Mouse (Mus musculus): ENCODE measurements at regions not wholly inside any gene's neighbourhood (a gene's known extent, or its start where the extent isn't known, plus 50 kb on each side); places are given as distances from the start of the nearest gene placed in this dataset.

GRCm38 (mm10) chr7:40052255-40052654 lies 534.7 kb downstream of the Zfp619 start:
- no peak for DNase-seq

- no peak for DNase-seq
Measured at GRCm38 (mm10) chr7:40058836-40059235, 541.3 kb downstream of the Zfp619 start.

GRCm38 (mm10) chr7:40064631-40065030 lies 547.1 kb downstream of the Zfp619 start:
- DNase-seq, result no peak

- no peak for DNase-seq
Measured at GRCm38 (mm10) chr7:40065526-40065925, 548.0 kb downstream of the Zfp619 start.

- no peak for DNase-seq
Measured at GRCm38 (mm10) chr7:40067378-40067777, 549.8 kb downstream of the Zfp619 start.

GRCm38 (mm10) chr7:40071313-40071712 lies 553.7 kb downstream of the Zfp619 start:
- DNase-seq, result no peak

GRCm38 (mm10) chr7:40072478-40072877 lies 554.9 kb downstream of the Zfp619 start:
- no peak for DNase-seq

- peak; percentile 8 for DNase-seq
Measured at GRCm38 (mm10) chr7:40086236-40086635, 568.7 kb downstream of the Zfp619 start.

- DNase-seq, result no peak
Measured at GRCm38 (mm10) chr7:40097094-40097493, 579.5 kb downstream of the Zfp619 start.

GRCm38 (mm10) chr7:40103057-40103945 lies 585.7 kb downstream of the Zfp619 start:
- no peak for DNase-seq

- DNase-seq, result peak; percentile 10
Measured at GRCm38 (mm10) chr7:40142906-40143305, 625.3 kb downstream of the Zfp619 start.

- DNase-seq, result no peak
Measured at GRCm38 (mm10) chr7:40144431-40144830, 626.9 kb downstream of the Zfp619 start.

- DNase-seq, result no peak
Measured at GRCm38 (mm10) chr7:40177570-40177969, 660.0 kb downstream of the Zfp619 start.

- DNase-seq, result no peak
Measured at GRCm38 (mm10) chr7:40195366-40195765, 677.8 kb downstream of the Zfp619 start.

- DNase-seq, result peak; percentile 18
Measured at GRCm38 (mm10) chr7:40202615-40203014, 685.0 kb downstream of the Zfp619 start.

GRCm38 (mm10) chr7:40211956-40212355 lies 686.2 kb upstream of the Vstm2b start:
- DNase-seq, result no peak

- no peak for DNase-seq
Measured at GRCm38 (mm10) chr7:40212576-40212975, 685.6 kb upstream of the Vstm2b start.

GRCm38 (mm10) chr7:40213646-40214045 lies 684.5 kb upstream of the Vstm2b start:
- DNase-seq, result no peak

GRCm38 (mm10) chr7:40214395-40214794 lies 683.7 kb upstream of the Vstm2b start:
- no peak for DNase-seq

- DNase-seq, result no peak
Measured at GRCm38 (mm10) chr7:40215271-40215670, 682.9 kb upstream of the Vstm2b start.

- peak; percentile 25 for DNase-seq
Measured at GRCm38 (mm10) chr7:40220549-40220948, 677.6 kb upstream of the Vstm2b start.

GRCm38 (mm10) chr7:40245188-40245587 lies 652.9 kb upstream of the Vstm2b start:
- DNase-seq, result no peak

- DNase-seq, result peak; percentile 9
Measured at GRCm38 (mm10) chr7:40248521-40248920, 649.6 kb upstream of the Vstm2b start.

- no peak for DNase-seq
Measured at GRCm38 (mm10) chr7:40253486-40253885, 644.6 kb upstream of the Vstm2b start.
